Mouse (Mus musculus) heart, embryonic 15.5 days (tissue): ENCODE results near the gene Cd274. TPM values are rescaled to one million over a fixed set of nuclear protein-coding genes. Genes with fewer than 3 reads are reported as not detected.
"Not testable (repeated sequence)": the region's sequence is repeated elsewhere in the genome, so short reads cannot be mapped to it uniquely, and the experiment has no call there.

Experiments
- ATAC-seq: fragments of 200-750 bp; cut with Nextera tagmentation; replicated peaks from 2 replicates; pipeline ENCODE4 v1.8.0; 2017; ENCODE audit warnings: low read depth, moderate TSS enrichment; ENCODE audit not compliant: insufficient number of reproducible peaks, insufficient read depth, low FRiP score
- H3K27ac ChIP-seq: fragments of 300-500 bp; sonication (generic); 2 replicates; pipeline ENCODE4 v1.5.1; 2015; ENCODE audit warnings: mild to moderate bottlenecking, inconsistent platforms
- H3K27me3 ChIP-seq: fragments of 300-500 bp; sonication (generic); 2 replicates; pipeline ENCODE4 v1.6.1; 2015; ENCODE audit warnings: inconsistent platforms
- H3K36me3 ChIP-seq: fragments of 300-500 bp; sonication (generic); 2 replicates; pipeline ENCODE4 v1.6.1; 2015; ENCODE audit warnings: mild to moderate bottlenecking, inconsistent platforms
- H3K4me1 ChIP-seq: fragments of 300-500 bp; sonication (generic); replicated peaks from 2 replicates; pipeline ENCODE4 v1.6.1; 2015; ENCODE audit warnings: inconsistent platforms
- H3K4me2 ChIP-seq: fragments of 300-500 bp; sonication (generic); 2 replicates; pipeline ENCODE4 v1.6.1; 2015; ENCODE audit warnings: inconsistent platforms, mild to moderate bottlenecking, moderate library complexity
- H3K4me3 ChIP-seq: fragments of 300-500 bp; sonication (generic); 2 replicates; pipeline ENCODE4 v1.5.1; 2015; ENCODE audit warnings: mild to moderate bottlenecking, inconsistent platforms
- H3K9ac ChIP-seq: fragments of 300-500 bp; sonication (generic); 2 replicates; pipeline ENCODE4 v1.6.1; 2015; ENCODE audit warnings: mild to moderate bottlenecking, inconsistent platforms
- H3K9me3 ChIP-seq: fragments of 300-500 bp; sonication (generic); replicated peaks from 2 replicates; pipeline ENCODE4 v1.6.1; 2016; ENCODE audit warnings: inconsistent platforms
- WGBS: fragments of 180-500 bp; shearing (Covaris S2); methylation state at CpG from one replicate; pipeline ENCODE4 v1.1.7; 2015; ENCODE audit warnings: mixed read lengths; 5-methylcytosine and 5-hydroxymethylcytosine counted together
- polyA plus RNA-seq: library from polyadenylated mRNA; unstranded; fragments of >200 nt; fragmentation: Nextera tagmentation; extraction: Ambion mirVana; gene quantifications from 2 replicates; pipeline ENCODE4 v1.2.1, GENCODE M21; 2015

Gene Cd274
- polyA plus RNA-seq, 1 experiment from 2014 or later, result 0.48 TPM

DNA sequence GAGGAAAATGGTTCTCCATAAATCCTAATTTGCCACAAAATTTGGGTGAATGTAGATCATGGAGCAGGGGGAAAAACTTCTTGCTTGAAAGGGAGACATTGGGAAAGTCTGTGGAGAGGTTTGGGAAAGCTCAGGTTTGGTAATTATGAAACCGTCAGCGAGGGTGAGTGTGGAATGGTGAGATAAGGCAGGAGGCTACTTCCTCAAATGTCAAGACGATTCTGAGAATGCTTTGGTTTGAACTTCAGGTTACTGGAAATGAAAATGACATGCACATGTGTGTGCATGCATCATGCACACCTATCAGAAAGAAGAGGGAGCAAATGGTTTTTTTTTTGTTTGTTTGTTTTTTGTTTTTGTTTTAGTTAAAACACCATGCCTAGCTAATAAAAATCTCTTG lies 33.2 kb downstream of the Cd274 start:
- Histone ChIP-seq H3K4me2 (no peak overlapping the region), H3K9ac (no peak overlapping the region), H3K4me1 (0 out of 2 replicates have a peak, but pooled peaks cover 3% of the 10 kb centered on the region), H3K4me3 (no peak overlapping the region), H3K27ac (no peak overlapping the region), H3K9me3 (no peaks in the 10 kb centered on the region), H3K36me3 (no peaks in the 10 kb centered on the region), H3K27me3 (no peaks in the 10 kb centered on the region)
- WGBS, result 66% methylated on average over 3 of the region's 3 CpGs
- no peak for ATAC-seq

DNA sequence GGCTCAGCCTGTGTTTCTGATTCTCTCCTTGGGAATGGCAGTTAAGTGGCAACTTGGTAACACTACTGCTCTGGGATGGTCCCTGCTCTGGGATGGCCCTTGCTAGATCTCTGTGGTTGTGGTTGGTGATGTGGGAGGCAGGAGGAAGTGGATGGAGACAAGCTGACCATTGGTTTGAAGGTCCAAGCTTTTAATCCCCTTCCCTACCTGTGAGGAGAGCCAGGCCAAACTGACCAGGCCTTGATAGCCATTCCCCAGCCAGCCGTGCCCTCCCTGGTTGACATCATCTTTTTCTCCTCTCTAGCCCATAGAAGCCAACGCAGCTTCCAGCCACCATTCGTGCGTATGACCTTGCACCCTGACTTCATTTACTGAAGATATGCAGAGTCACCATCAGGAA lies 35.4 kb downstream of the Cd274 start:
- no peaks in the 10 kb centered on the region for H3K27me3 ChIP-seq
- ATAC-seq, result no peak
- no peaks in the 10 kb centered on the region for H3K36me3 ChIP-seq
- H3K4me2 ChIP-seq, result no peak overlapping the region
- 88% methylated on average over 4 of the region's 4 CpGs for WGBS
- H3K4me1 ChIP-seq, result 0 out of 2 replicates have a peak, but pooled peaks cover 3% of the 10 kb centered on the region
- H3K27ac ChIP-seq, result no peak overlapping the region
- H3K9me3 ChIP-seq, result no peaks in the 10 kb centered on the region
- no peak overlapping the region for H3K9ac ChIP-seq
- H3K4me3 ChIP-seq, result no peak overlapping the region

DNA sequence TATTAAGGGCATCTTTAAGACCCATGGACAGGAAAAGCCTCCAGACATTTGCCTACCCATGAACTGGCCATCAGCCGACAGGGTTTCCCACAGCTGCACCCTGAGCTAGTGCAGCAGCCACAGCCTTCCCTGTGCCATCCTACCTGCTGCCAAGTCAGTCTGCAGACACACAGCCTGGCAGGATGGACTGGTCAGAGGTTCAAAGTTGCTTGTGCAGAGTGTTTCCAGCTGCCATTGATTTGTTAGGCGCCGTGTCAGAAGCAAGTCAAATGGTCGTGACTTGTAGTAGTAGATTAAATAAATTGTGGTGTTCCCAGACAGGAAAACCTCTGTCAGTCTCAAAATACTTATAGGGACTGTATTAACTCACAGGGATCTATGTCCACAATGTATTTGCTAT lies 36.0 kb downstream of the Cd274 start:
- Histone ChIP-seq H3K27ac (no peak overlapping the region), H3K9me3 (no peaks in the 10 kb centered on the region), H3K36me3 (no peaks in the 10 kb centered on the region), H3K4me3 (no peak overlapping the region), H3K9ac (no peak overlapping the region), H3K4me1 (0 out of 2 replicates have a peak, but pooled peaks cover 3% of the 10 kb centered on the region), H3K4me2 (no peak overlapping the region), H3K27me3 (no peaks in the 10 kb centered on the region)
- ATAC-seq, result no peak
- WGBS, result 82% methylated on average over 4 of the region's 4 CpGs

DNA sequence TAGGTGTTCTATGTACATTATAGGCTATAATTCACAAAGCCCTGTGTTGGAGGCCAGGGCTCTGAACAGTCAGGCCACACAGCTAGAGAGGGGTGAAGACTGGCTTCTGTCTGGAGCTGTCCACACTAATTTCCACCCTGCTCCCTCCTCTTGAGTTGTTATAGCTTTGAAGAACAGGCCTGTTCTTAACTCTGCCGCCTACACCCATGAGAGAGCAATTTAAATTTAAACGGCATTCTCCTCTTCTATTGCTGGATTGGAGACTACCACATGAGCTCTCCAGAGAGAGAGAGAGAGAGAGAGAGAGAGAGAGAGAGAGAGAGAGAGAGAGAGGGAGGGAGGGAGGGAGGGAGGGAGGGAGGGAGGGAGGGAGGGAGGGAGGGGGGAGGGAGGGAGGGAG lies 38.1 kb downstream of the Cd274 start:
- no peak overlapping the region for H3K4me2 ChIP-seq
- ATAC-seq, result no peak
- no peaks in the 10 kb centered on the region for H3K27me3 ChIP-seq
- 0 out of 2 replicates have a peak, but pooled peaks cover 3% of the 10 kb centered on the region for H3K4me1 ChIP-seq
- H3K9me3 ChIP-seq, result no peaks in the 10 kb centered on the region
- H3K9ac ChIP-seq, result no peak overlapping the region
- no peak overlapping the region for H3K27ac ChIP-seq
- H3K36me3 ChIP-seq, result no peaks in the 10 kb centered on the region
- H3K4me3 ChIP-seq, result no peak overlapping the region
- WGBS, result 29% methylated on average over 2 of the region's 2 CpGs

DNA sequence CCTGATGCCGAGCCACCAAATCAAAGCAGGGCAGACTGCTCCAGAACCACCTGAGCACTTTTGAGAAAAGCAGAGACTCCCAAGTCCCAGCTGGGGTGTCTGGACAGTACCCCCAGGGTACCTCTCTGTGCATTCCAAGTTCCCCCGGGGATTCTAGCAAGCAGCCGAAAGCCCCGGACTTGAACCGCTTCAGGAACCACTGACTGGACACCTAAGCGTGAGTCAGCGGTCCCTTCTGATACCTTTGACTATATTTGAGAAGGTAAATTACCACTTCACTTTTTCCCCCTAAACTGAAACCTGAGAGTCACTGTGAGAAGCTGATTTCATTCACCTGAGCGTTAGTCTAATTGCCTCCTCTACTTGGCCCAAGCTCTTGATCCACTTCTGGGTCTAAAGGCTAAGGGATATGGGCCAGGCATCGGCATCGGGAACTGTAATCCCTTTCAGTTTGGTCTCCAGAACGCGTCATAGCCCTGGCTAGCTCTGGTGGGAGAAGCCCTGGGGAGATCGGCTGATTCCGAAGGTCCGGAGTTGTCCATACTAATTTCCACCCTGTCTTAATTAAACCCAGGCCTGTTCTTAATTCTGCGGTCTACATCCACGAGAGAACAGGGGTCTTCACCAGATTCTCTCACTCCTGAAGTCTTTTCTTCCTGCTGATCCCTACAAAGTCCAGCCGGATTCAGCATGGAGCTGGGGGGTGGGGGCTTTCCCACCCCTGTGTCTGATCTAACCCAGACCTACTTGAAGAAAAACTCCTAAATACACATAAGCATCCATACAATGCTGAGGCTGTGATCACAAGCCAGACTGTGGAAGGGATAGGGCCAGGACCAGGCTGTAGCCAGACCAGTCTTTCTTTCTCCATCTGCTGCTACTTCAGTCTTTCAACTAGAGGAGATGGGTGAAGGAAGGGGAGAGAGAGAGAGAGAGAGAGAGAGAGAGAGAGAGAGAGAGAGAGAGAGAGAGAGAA lies 39.1 kb downstream of the Cd274 start:
- Histone ChIP-seq H3K9ac (no peak overlapping the region), H3K36me3 (no peaks in the 10 kb centered on the region), H3K4me3 (no peak overlapping the region), H3K9me3 (no peaks in the 10 kb centered on the region), H3K4me2 (no peak overlapping the region), H3K27me3 (no peaks in the 10 kb centered on the region), H3K4me1 (0 out of 2 replicates have a peak, but pooled peaks cover 3% of the 10 kb centered on the region), H3K27ac (no peak overlapping the region)
- no peak for ATAC-seq
- WGBS, result 82% methylated on average over 18 of the region's 18 CpGs

DNA sequence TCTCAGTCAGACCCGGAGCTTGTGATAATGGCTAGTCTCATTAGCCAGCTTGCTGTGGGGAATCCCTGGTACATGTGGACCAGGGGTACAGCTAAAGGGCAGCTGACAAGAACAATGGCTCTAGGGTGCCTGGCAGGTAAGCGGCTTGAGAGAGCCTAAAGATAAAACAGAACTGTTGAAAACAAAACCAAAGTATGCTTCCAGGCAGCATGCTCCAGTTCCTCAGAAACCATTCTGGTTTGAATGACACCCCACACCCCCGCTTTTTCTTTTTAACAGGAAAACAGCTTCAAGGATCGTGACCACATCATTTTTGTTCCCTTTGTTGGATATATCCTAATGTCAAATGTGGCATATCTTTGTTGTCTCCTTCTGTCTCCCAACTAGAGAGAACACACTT lies 43.4 kb downstream of the Cd274 start, which contains the start of gene Pdcd1lg2:
TSS of gene Pdcd1lg2 (plus strand) at position 301 of the 400 bp plus-strand sequence.
- no peak within 1 kb of the TSS for H3K4me3 ChIP-seq
- H3K27me3 ChIP-seq, result no peaks in the 10 kb centered on the region
- no peak within 1 kb of the TSS for H3K4me2 ChIP-seq
- 71% methylated on average over 4 of the region's 4 CpGs for WGBS
- ATAC-seq, result no peak
- H3K9ac ChIP-seq, result no peak within 1 kb of the TSS
- no peaks in the 10 kb centered on the region for H3K4me1 ChIP-seq
- no peak within 1 kb of the TSS for H3K27ac ChIP-seq
- H3K36me3 ChIP-seq, result no peaks in the 10 kb centered on the region
- H3K9me3 ChIP-seq, result no peaks in the 10 kb centered on the region

DNA sequence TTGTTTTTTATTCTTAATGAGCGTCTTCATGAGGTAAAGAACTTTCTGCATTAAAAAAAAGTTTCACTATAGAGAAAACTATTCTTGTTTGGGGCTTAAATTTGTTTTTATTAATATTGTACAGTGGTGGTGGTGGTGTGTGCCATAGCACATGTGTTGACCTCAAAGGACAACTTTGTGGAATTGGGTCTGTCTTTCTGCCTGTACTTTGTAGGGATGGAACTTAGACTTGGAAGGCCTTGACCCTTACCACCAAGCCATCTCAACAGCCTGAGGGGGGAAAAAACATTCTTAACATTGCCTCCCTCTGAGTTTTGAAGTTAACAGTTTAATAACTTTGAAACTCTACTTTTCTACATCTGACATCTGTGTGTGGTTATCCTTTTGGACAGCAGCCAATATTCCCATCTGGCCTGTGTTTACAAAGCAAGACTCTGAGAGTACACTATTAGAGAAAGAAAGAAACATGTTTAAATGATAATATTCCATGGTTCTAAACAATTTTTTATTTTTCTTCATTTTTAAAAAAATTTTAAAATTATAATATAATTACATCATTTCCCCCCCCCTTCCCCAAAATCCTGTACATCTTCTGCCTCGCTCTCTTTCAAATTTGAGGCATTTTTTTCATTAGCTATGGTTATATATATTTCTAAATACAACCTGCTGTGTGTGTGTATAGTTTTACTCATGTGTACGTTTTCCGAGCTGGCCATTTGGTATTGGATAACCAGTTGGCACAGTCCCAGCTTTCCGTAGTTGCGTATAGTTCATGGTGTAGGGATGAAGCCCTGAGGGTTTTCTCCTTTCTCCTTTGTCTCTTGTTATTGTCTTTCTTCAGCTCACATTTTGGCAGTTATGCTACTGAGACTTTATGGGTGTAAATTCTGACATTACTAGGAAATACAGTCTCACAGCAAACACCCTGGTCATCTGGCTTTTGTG lies 45.5 kb downstream of the Cd274 start:
- 68% methylated on average over 6 of the region's 6 CpGs for WGBS
- Histone ChIP-seq H3K27ac (no peak overlapping the region), H3K4me2 (no peak overlapping the region)

DNA sequence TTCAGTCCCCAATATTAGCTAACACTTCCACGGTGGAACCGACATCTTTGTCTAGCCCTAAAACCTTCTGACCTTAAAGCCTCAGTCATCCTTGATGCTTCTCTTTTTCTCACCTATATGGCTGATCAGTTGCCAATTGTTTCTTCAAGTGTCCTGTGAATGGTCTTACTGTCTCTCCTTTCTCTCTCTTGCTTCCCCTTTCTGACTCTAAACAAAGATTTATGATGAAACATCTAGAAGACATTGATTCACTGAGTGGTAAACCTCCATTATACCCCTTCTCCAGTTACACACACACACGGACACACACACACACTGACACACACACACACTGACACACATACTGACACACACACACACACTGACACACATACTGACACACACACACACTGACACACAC lies 47.3 kb downstream of the Cd274 start:
- Histone ChIP-seq H3K4me3 (no peak overlapping the region), H3K4me1 (peaks cover 13% of the 10 kb centered on the region), H3K9me3 (no peaks in the 10 kb centered on the region), H3K36me3 (no peaks in the 10 kb centered on the region), H3K4me2 (no peak overlapping the region), H3K9ac (no peak overlapping the region), H3K27me3 (no peaks in the 10 kb centered on the region), H3K27ac (no peak overlapping the region)
- no peak for ATAC-seq
- WGBS, result 76% methylated on average over 3 of the region's 3 CpGs

More for the DNA sequence above, 45.5 kb downstream of the Cd274 start:
- Histone ChIP-seq H3K4me1 (no peaks in the 10 kb centered on the region), H3K9ac (no peak overlapping the region), H3K9me3 (no peaks in the 10 kb centered on the region), H3K4me3 (no peak overlapping the region), H3K27me3 (no peaks in the 10 kb centered on the region), H3K36me3 (no peaks in the 10 kb centered on the region)
- no peak for ATAC-seq

DNA sequence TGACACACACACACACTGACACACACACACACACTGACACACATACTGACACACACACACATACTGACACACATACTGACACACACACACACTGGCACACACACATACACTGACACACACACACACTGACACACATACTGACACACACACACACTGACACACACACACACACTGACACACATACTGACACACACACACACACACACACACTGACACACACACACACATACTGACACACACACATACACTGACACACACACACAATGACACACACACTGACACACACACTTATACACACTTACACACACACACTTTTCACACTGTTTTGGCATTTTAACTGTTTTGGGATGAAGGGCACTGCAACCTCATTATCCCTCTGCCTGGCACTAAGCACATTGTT lies 47.7 kb downstream of the Cd274 start:
- H3K27ac ChIP-seq, H3K36me3 ChIP-seq, H3K9ac ChIP-seq, H3K4me3 ChIP-seq, H3K9me3 ChIP-seq, H3K27me3 ChIP-seq, ATAC-seq, H3K4me2 ChIP-seq: not testable (repeated sequence)
- H3K4me1 ChIP-seq, result peaks cover 13% of the 10 kb centered on the region

DNA sequence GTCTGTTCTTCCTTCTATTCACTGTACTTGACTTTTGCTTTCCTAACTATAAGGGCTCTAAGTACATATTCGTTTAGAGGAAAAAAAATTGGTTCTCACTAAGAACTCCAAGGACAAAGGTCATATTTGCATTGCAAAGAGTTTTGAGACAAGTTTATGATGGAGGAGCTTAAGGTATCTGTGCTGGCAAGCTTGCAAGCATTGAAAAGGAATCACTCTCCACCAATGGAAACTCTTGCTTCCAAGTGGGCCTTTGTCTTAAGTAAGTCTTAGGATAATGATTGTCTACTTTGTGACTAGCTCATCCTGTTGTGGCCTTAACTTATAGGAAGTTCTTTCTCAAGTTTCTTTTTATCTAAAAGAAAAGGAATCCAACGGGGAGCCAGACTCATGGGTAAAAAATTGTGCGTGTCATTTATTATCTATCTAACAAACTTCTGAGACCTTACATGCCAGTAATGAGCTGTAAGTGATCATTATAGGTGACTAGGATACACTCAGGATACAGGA lies 49.2 kb downstream of the Cd274 start:
- Histone ChIP-seq H3K4me2 (no peak overlapping the region), H3K4me3 (no peak overlapping the region), H3K9ac (no peak overlapping the region), H3K36me3 (no peaks in the 10 kb centered on the region), H3K27ac (no peak overlapping the region), H3K4me1 (peaks cover 13% of the 10 kb centered on the region), H3K27me3 (no peaks in the 10 kb centered on the region), H3K9me3 (no peaks in the 10 kb centered on the region)
- ATAC-seq, result no peak
- WGBS, result 57% methylated on average over 3 of the region's 3 CpGs

DNA sequence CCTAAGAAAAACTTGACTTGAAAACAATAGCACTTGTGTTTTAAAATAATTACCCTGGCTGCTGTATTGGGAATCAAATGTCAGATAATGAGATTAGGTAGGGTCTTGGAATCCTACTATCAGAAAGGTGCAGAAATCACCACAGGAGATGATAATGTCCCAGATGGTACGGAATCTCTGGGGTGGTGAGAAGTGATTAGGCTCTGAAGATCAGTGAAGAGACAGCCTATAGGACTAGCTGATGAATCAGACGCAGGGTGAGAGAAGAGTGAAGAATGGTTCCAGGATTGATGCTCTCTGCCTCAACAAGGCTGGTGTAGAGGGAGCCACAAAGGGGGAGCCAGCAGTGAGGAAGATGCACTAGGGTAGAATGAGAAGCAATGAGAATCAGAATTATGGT lies 49.9 kb downstream of the Cd274 start:
- Histone ChIP-seq H3K4me2 (no peak overlapping the region), H3K9ac (no peak overlapping the region), H3K27me3 (no peaks in the 10 kb centered on the region), H3K27ac (no peak overlapping the region), H3K36me3 (no peaks in the 10 kb centered on the region), H3K9me3 (no peaks in the 10 kb centered on the region), H3K4me1 (peaks cover 13% of the 10 kb centered on the region), H3K4me3 (no peak overlapping the region)
- ATAC-seq, result no peak
- 68% methylated on average over 2 of the region's 2 CpGs for WGBS
